Mouse (Mus musculus) thymus, postnatal 36 days (tissue): Measurements from ENCODE around the gene Olfr784.
"Not testable (repeated sequence)": the region's sequence is repeated elsewhere in the genome, so short reads cannot be mapped to it uniquely, and the experiment has no call there.

Source experiments
- DNase-seq, 2 experiments: peaks; one replicate each; pipeline ENCODE4 v3.0.0; 2022; ENCODE audit warnings: mixed read lengths in 2 of 2

Gene Olfr784

GRCm38 (mm10) chr10:129383783-129384182 lies at the start of gene Olfr784:
TSS of gene Olfr784 (plus strand) at chr10:129384083.
- DNase-seq = no peak

- no peak for DNase-seq
Measured at GRCm38 (mm10) chr10:129348550-129348949, 35.3 kb upstream of the Olfr784 start, which contains the start of gene Olfr782. TSS of gene Olfr782 (plus strand) at chr10:129348850.

- DNase-seq = not testable (repeated sequence)
Measured at GRCm38 (mm10) chr10:129352475-129352874, 31.4 kb upstream of the Olfr784 start.

GRCm38 (mm10) chr10:129356496-129356895 lies 27.4 kb upstream of the Olfr784 start:
- DNase-seq = not testable (repeated sequence)

- DNase-seq = no peak
Measured at GRCm38 (mm10) chr10:129357307-129357706, 26.6 kb upstream of the Olfr784 start.

- DNase-seq = not testable (repeated sequence)
Measured at GRCm38 (mm10) chr10:129374051-129374450, 9.8 kb upstream of the Olfr784 start.

- DNase-seq = no peak
Measured at GRCm38 (mm10) chr10:129400892-129401291, 17.0 kb downstream of the Olfr784 start.

- no peak for DNase-seq
Measured at GRCm38 (mm10) chr10:129405126-129405525, 21.2 kb downstream of the Olfr784 start, which contains the start of gene Olfr785. TSS of gene Olfr785 (plus strand) at chr10:129405426.

GRCm38 (mm10) chr10:129427006-129427405 lies 43.1 kb downstream of the Olfr784 start, which contains the start of gene Olfr786:
TSS of gene Olfr786 (plus strand) at chr10:129427306.
- DNase-seq = no peak
